Mouse (Mus musculus): ENCODE measurements around the gene Tex21.

GRCm38 (mm10) chr12:76280556-76280955, 34.0 kb upstream of the Tex21 start:
- TF ChIP-seq POLR2A (IDR thresholded peaks at IDR 0.05; ENCODE audit: low read depth, low read length), result no peak
- TF ChIP-seq CTCF (IDR thresholded peaks at IDR 0.05; ENCODE audit: extremely low read depth, insufficient read length, insufficient replicate concordance, low read depth, low read length), result no peak
